Mouse (Mus musculus): ENCODE results near the gene Bcas3.
A peak's percentile ranks its signal among the peaks of the same experiment; 100 is the strongest.

Bcas3 gene

DNA sequence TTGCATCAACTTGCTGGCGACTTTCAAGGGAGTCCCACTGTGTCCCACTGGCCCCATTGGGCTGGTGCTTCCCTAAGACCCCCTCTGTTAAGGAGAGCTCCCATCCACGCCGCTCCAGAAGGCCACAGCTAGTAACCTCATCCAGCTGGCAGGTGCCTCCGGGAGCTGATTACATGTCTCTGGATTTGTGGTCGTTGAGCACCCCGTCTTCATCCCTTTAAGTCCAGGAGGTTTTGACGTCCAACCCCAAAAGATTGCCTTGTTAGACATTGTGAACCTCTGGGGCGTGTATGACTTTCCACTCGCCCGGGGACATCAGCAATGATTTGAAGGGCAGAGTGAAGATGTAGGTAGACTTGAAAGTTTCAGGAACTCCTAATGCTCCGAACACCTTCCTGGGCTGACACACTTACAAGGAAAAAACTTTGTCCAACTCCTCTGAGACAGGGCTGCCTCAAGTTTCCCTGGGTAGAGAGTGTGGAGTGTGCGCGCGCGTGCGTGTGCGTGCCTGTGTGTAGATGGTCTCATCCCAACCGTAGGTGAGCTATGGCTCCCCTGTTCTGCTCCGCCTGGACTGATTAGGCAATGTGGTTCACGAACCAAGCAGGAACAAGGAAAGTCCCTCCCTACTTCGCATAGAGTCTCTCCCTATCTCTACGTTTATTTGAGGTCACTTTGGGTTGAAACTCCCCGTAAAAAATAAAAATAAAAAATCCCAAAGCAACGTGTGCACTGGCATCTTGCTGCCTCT, 489.8 kb downstream of the Bcas3 start:
- no peak for DNase-seq (ENCODE audit: low read depth, low spot score)

- DNase-seq (ENCODE audit: low read depth, low spot score), result peak; percentile 65
Measured at GRCm38 (mm10) chr11:85843347-85843692, 490.4 kb downstream of the Bcas3 start.

- DNase-seq (ENCODE audit: low read depth, low spot score), result peak; percentile 60
Measured at GRCm38 (mm10) chr11:85844144-85844965, 491.4 kb downstream of the Bcas3 start.

DNA sequence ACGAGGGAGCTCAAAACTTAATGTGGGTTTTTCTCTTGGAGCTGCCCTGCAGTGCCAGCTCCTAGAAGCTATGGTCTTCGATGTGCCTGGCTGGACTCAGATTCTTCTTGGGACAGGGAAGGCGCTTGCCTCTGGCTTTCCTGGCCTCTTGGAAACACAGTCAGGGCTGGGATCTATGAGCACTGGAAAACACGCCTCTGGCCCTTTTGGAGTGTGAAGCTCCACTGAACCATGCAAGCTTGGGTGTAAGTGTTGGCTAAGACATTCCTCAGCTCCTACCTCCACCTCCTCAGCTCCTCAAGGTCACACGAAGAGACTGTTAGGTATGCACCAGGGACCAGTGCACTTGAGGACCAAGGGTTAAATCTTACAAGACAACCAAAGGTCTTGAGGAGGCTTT, 492.0 kb downstream of the Bcas3 start:
- no peak for DNase-seq (ENCODE audit: low read depth, low spot score)

GRCm38 (mm10) chr11:85845921-85846320, 493.0 kb downstream of the Bcas3 start:
- no peak for DNase-seq (ENCODE audit: low read depth, low spot score)

DNA sequence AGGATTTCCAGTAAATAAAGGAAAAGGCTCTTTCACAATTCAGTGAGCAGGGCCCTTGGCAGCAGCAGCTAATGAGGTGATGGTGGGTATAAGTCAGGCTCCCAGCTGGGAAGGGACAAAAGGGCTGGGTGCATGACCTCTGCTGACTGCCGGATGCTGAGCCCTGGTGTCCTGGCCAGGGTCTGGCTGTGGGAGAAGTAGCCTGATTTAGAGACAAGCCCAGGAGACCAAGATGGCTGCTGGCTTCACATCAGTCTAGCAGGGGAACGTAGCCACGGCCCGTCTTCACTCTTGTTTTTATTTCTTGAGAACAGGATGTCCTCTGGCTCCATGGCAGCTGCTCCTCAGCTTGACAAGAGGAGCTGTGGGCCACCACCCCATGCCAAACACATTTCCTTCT, 493.5 kb downstream of the Bcas3 start:
- DNase-seq (ENCODE audit: low read depth, low spot score), result no peak

DNA sequence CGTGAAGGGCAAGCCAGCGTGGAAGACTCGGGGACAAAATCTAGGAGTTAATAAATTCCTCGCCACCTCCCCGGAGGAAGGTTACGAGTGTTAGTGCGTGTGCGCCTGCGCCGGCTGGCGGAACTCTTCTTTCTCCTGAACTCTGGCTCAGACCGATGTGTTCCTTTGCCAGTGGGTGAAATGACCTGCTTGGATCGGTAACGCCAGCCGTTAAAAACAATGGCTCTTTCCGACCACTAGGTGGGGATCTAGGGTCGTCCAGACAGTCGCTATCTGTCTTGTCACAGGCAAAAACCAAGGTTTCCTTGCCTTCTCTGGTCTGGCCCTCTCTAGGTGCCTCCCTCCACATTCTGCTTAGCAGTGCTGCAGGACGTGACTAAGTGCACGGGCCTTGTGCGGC, 496.1 kb downstream of the Bcas3 start:
- peak; percentile 65 for DNase-seq (ENCODE audit: low read depth, low spot score)

DNA sequence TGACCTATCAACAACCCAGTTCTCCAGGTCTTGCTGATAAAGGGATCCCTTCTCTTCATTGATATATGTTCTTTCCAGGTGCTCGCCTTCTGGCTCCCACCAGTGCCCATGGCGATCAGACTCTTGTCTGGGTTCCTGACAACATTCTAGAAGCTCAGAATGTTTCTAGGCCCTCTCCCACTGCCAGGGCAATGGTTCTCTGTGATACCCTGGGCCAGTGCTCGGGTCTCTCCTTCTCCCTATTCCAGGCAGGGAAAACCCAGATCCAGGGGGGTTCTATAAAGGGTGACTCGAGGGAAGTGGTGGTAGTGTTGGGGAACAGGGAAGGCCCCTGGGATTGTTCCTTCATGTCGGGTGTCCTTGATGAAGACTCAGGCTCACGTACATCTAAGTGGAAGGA, 497.3 kb downstream of the Bcas3 start, which contains the start of gene Gm11444:
Gene Gm11444 (minus strand): TSS at position 101 of the 400 bp plus-strand sequence.
- DNase-seq (ENCODE audit: low read depth, low spot score), result no peak

- DNase-seq (ENCODE audit: low read depth, low spot score), result no peak
Measured at GRCm38 (mm10) chr11:85850758-85851157, 497.8 kb downstream of the Bcas3 start.

DNA sequence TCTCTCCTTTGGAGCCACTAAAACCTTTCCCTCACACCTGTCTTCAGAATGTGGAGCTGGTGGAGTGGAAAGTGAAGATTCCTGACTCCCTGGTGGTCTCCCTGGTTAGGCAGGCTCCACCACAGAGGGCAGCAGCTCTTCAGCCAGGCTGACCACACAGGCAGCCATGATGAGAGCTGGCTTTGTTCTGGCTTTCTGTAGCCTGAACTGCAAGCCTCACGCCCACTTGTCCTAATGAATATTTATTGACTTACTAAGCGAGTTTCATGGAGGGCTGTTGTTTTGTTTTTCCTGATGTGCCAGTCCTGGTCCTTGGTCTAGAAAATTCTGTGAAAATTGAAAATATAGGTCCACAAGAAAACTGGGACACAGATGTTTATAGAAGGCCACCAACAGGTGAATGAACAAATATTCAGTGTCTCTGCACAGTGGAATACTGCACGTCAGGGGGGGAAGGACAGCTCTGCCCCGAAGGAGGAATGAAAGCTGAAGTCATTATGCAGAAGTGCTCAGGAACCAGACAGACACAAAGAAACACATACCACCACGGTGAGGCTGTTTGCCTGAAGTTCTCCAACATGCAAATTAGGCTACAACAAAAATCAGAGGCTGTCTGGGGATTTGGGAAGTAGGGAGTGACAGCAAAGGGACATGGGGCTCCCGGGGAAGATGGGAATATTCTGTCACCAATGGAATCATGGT, 505.2 kb downstream of the Bcas3 start:
- DNase-seq (ENCODE audit: low read depth, low spot score), result no peak

- DNase-seq (ENCODE audit: low read depth, low spot score), result no peak
Measured at GRCm38 (mm10) chr11:85864363-85864762, 511.4 kb downstream of the Bcas3 start.

Measured in CD4-positive helper T cell, adult 2 months (primary cell).